Mouse (Mus musculus) testis, postnatal 14 days (tissue): Measurements from ENCODE around the gene Mid1.

Experiments
- DNase-seq: peaks from one replicate; pipeline ENCODE4 v3.0.0; 2021; ENCODE audit warnings: low spot score

Mid1 gene

DNA sequence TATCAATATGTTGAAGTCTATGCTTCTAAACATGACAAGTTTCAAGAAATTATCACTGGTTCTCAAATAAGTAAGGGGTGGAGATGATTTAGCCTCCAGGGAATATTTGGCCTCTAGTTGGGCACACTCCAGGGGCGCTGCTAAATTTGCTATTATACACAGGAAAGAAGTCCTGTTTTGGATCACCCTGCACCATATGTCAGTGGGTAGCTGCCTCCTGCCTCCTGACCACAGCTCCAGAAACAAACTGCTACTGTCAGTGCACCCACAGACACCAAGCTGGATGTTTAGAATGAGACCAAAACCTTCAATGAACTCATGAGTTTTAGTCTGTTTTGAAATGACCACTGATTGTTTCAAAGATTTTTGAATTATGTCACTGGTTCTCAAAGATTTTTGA is 128.7 kb downstream of the Mid1 start:
- no peak for DNase-seq

DNA sequence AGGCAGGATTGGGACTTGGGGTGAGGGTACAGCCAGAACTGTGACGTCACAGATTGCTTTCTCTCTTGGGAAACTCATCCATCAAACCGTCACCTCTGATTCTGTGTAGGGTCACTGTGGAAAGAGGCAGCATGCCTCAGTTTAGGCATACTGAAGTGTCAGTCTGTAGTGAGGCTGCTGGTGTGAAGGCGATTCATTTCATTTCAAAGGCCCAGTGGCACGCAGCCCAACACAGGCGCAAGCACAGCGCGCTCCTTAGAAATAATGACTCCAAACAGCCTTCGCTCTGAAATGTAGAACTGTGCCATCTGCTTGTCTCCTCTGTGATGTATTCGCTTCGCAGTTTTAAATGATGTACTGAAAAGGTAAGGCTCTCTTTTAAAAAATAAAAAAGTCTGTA is 141.9 kb downstream of the Mid1 start:
- no peak for DNase-seq

DNA sequence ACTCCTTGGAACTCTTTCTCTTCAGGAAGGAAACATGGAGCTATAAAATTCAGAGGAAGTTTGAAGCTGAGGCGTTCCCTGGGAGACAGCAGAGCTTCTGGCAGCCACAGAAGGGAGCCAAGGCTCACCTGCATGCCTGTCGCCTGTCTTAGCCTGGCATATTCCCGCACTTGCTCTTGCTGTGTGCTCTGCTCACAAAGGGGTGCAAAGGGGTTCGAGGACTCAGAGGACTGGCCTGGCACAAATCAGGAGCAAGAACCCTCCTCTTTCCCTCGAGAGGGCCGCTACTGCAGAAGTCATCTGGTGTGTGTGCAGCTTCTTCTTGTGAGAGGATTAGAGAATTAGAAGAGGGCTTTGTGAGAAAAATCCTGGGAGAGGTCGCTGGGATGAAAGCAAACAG is 142.7 kb downstream of the Mid1 start:
- DNase-seq, result no peak

DNA sequence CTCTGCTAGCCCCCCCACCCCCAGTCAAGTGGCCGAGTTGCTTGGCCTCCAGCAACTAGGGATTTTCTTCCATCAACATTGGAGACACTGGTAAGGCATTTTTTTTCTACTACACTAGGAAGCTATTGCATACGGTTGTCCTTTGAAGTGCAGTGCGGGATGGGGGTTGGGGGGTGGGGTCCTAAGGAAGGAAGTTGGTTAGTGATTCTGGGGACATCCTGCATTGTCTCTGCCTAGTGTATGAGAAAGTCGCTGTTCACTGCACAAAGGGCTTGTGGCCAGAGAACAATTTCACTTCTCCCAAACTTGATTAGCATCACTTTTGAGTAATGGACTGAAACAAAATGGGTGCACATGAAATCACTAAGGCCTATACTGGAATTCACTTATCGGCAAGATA is 143.1 kb downstream of the Mid1 start:
- no peak for DNase-seq

DNA sequence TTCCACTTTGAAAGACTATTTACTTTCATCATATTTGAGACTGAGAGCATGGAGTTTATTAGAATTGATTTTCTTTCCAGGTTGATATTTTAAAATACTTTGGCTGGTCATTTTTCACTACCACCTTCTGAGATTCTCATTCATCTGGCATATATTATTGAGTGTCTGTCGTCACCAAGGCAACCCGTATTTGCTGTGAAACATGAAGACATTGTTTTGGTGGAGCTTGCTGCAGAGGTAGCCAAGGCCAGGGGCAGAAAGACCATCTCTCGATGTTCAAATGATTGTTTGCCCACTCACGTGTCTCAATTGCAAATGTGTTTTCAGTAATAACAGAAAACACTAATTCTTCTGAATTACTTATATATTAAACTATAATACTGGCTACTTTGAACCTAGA is 145.1 kb downstream of the Mid1 start:
- DNase-seq, result no peak

DNA sequence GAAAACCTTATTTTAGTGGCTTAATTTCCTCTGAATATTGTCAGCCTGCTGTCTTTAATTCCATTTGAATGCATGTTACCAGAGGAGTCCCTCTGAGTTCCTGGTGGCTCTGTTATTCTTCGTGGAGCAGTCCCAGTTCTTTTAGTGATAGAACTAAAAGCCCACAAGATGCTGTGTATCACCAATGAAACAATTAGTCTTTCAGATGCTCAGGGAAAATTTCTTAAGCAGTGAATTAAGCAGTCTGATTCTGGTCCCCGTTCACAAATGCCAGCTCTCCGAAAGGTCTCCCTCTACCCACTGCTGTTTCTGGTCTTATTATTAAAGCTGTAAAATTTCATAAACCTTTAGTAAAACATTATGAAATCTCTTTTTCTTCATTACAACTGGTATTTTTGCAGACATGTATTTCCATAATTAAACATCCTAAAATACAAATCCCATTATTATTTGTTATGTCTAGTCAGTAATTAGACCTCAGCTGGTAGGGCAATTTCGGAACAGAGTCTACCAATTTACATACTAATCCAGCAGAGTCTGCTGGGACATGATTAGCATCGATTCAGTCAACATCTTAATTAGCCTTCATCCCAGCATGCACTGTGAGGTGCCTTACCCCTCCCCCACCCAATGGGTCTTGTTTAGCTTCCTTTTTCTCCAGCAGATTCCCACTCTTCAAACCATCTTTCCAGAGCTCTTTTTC is 153.1 kb downstream of the Mid1 start:
- DNase-seq, result no peak

DNA sequence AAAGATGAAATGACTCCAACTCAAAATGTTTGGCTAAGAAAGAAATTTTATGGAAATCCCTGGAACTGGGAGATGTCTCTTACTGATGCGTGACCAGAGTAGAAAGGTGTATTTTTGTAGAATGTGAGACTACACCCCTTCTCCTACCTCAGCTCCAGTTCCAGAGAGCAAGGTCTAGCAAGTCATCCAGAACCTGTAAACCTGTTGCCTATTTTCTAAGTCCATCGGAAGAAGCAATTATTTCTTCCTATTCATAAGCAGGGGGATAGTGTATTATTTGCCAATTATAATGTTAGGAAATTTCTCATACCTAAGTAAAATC is 153.6 kb downstream of the Mid1 start:
- no peak for DNase-seq

DNA sequence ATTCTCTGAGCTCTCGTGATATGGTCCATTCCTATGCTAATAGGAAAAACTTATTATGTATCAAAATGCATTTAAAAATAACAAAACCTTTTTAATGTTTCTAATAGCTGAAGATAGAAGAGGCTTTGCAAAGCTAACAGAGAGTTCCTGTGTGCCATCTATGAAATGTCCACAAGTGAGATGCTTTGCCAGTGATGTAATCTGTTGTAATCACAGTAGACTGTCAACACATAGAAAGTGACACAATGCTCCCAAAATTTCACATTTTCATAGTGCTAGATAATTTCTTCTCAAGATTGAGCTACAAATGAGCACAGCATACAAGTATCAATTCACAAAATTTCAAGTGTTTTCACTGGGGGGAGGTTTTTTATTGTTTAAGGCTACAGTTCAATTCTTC is 158.3 kb downstream of the Mid1 start:
- DNase-seq, result no peak

DNA sequence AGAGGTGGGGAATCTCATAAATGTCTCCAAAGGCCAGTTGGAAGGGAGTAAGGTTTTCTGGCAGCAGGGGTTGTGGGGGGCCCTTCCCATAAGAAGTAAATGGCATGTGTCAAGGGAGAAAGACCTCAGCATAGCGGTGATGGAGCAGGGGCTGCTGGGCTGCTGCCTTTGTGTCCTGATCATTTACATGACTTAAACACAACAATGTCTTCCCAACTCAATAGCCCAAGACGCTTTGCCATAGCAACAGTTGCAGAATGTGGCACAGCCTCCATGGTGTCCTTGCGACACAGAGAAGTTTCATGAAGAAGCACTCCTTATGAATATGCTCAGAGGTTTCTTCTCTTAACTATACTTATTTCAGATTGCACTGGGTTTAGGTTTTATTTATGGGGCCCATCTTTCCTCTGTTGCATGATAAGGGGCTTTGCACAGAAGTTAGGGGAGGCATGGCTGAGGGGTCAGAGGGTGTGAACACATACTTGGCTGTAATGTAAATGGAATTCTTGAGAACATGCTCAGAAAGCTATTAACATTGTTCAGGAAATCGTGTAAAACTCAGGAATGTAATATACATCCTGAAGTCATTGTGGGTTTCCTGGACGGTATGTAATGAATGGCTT is 159.3 kb downstream of the Mid1 start:
- DNase-seq, result no peak

DNA sequence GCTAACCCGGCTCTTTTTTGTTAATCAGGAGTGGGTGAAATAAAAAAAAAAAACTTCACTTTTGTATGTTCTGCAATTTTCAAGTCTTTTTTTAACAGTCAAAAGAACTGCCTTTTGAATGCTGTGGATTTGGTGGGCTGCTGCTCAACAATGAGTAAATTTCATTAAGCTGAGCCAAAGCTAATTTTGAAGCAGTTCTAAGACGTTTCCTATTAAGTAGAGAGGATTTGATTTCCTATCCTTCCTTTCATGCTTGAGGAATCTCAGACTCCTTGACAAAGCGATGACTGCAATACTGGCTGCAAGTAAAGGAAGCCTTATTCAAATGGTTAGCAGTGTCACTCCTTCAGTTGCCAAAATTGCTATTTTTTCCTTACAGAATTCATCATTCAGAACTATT is 161.2 kb downstream of the Mid1 start:
- no peak for DNase-seq

DNA sequence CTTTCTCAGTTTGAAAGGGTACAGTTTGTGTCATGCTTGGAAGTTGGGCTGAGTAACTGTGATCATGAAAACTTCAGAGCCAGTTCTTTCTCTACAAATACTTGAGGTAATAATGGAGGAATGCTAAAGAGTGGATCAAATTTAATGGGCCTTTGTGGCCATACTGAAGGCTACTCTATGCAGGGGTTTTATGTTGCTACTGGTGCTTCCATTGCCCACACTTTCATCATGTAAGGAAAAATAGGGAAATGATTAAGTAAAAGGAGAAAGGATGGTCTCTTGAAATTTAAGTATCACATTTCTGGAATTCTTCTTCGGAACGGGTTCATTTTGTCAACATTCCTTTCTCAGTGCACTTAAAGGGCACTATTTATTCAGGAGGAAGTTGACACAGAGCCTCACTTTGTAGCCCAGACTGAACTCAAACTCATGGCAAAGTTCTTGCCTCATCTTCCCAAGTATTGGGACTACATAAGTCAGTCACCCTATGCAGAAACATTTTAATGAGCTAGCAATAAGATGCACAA is 176.3 kb downstream of the Mid1 start:
- no peak for DNase-seq

DNA sequence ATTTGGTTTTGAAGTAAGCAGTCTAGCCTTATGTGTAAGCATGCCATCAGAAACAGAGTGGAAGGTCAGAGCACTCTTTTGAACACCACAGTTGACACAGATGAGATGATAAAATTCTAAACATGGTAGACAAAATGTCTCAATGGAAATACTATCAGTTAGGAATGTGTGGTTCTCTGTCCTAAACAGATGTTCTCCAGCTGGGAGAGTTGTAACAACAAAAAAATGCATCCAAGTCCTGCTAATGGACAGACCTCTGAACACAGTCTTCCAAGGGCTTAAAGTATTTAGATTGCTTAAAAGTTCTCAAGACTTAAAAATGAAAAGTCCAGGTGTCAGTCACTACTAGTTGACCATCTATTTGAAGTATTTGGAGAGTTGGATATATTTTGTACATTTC is 177.4 kb downstream of the Mid1 start:
- DNase-seq, result no peak

DNA sequence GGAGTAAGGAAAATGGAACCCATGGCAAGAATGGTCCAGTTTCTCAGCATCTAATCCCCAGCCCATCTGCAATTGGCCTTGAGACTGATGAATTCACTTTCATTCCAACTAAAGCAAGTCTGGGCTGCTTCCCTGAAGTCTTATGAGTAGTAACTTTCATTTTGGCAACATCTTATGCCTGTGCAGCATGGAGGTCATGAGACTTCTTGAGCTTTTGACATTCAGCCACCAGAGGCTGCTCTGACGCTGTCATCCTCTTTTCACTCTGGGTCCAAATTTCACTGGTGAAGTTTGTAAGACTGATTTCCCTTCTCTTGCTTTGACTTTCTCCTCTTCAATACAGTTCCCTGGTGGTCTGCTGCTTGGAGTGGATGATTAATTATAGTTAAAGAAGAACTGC is 177.8 kb downstream of the Mid1 start:
- no peak for DNase-seq

DNA sequence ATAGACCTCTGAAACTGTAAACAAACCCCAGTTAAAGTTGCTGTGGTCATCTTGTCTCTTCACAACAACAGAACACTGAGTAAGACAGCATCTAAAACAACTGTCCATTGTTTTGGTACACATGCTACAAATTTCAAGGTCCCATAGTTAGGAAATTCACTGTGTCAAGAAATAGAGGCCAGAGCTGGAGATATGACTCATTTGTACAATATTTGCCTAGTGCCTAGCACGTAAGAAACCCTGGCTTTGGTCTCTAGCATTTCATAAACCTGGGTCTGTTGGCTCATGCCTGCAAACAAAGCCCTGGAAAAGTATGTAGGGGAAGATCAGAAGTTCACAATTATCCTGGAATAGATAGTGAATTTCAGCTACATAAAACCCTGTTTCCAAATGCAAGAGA is 178.8 kb downstream of the Mid1 start:
- no peak for DNase-seq

DNA sequence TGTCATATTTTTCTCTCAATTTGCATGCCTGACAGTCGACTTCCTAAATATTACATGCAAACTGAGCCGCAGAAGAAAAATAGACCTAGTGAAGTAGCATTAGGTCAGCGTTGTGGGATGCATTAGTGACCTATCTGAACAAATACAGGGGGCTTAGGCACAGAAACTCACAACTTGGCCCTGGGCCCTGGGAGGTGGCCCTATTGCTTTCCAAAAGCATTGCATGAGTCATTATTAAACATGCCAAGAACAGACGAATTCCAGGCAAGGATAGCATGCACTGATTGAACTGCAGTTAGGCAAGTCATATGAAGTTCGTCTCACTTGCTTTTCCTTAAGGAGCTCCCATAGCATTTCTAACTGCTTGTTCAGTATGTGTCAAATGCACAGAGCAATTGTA is 183.2 kb downstream of the Mid1 start:
- DNase-seq, result no peak

DNA sequence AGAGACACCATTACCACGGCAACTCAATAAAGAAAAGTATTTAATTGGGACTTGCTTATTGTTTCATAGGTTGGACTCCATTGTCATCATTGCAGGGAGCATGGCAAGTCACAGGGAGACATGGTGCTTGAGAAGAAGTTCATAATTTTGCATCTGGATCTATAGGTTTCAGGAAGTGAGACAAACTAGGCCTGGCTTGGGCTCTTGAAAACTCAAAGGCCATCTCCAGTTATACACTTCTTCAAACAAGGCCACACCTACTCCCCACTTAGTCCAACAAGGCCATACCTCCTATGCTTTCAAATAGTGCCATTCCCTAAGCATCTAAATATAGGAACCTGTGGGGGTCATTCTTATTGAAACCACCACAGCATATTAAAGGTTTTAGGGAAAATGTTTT is 189.5 kb downstream of the Mid1 start:
- no peak for DNase-seq

DNA sequence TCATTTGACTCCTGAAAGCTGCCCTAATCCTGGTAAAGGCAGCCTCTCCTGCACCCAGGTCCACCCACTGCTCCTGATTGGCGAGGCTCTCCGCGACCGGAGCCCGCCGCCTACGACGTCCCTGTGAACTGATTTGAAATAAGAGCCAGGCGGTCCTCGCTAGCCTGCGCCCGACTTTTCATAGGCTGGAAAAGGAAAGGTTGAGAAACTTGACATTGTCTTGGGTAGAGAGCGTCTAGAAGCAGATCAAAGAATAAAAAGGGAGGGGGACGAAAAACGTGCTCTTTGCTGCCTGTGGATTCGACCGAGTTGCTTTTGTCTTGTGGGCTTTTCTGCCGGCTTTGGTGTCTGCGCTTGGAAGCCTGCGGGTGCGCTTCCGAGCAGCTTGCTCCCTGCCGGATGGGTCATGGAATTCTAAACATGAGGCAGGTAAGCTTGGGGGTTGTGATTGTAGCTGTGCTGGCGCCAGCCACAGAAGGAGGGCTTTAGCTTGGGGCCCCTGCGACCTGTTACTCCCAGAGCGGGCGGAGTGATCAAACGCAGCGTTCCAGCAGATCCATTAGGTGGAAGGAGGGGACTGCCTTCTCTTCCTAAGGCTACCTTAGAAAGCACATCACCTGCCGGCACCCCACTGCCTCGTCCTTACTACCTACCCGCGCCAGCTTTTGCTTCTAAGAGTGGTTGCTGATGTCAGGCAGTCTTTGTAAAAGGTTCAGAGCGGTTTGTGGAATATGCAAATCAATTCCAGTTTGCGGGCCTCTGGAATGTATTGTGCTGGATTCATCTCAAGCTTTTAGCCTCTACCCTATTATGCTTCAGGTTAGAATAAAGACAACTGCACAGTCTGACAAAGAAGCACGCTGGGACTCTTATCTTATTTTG is 194.7 kb downstream of the Mid1 start:
- DNase-seq, result peak; percentile 78

DNA sequence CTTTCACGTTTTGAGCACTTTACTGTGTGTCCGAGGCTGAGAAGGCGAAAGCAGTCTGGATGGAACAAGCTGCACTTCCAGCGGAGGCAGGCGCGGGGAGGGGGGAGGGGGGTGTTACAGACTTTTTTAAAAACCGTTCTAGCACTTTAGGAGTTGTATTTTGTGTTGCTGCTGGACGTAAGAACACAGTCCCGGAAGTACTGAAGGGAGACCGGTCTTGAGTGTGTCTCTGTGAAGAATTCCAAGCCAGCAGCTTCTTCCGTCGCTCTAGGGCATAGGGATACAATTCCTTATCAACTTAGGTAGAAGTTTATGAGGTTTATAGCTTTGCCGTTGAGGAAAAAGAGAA is 195.3 kb downstream of the Mid1 start:
- DNase-seq, result no peak

DNA sequence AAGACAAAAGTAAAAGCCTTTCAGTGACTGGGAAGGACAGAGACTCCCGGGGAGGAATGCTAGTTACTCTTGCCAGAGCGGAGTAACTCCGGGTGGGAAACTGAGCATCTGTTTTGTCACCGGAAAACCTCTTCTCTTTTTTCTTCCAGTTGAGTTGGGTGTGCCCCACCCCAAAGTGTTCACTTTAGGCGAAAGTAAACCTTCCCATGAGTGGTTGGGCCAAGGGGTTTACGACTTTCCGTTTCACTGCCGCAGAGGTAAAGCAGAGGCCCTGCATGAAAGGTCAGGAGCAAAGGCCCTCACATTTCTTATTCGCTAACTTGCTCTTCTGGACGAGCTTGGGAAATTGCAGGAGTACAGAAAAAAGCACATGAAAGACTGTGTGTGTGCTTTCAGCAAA is 195.8 kb downstream of the Mid1 start:
- no peak for DNase-seq

DNA sequence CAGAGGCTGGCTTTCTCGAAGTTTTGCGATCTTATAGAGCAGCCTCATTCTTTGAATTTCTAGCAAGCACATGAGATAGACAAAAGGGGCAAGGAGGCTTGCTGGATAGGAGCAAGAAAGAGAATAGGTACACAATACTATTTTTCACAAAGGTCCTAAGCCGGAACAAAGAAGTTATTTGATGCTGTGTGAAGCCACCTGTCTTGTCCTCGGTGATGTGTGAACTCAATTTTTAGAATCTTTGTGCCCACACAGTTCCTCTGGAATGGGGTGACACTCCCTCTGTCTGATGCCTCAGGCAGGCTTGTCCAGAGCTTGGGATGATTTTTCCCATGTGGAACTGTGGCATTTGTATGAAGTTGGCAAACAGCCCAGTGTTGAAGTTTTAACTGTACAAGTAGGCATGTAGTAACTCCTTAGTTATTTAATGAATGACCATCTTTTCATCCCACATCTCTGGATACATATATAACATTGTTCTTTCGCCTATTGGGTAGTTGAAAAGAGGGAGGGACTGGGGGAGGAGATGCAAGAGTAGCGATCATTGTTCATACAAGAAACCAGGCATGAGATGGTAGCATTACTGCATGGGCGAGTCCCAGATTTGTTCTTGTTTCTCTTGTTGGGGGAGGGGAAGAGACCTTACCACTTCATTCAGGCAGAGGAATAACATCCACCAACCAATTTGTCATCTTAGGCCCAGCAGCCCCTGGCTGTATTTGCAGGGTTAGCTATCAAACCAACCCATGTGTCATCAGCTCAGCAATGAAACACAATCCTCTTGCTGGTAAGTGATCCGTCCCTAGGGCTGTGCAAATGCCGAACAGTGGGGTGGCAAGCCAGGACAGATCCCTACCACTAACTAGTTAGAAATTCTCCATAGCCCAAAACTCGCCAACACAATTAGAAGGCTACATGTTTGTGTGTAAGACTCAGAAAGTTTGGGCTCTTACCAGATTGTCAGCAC is 196.5 kb downstream of the Mid1 start:
- DNase-seq, result no peak

DNA sequence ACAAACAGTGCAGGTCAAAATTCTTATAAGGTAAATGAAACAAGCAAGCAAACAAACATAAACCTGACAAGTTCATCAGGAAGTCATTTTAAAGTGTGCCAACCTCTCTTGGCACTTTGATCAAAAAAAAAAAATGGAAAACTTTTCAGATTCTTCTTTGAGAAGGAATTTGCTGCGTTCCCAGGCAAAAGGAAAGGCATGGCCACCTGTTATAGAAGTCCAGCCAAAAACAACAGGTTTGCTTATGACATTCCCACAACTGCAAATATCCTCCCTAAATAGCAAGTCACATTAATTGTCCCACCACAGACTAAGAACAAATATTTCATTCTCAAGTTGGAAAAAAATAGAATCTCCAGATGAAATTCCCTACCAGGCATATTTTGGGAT is 197.2 kb downstream of the Mid1 start:
- DNase-seq, result no peak
